Mouse (Mus musculus): ENCODE measurements at regions not wholly inside any gene's neighbourhood (a gene's known extent, or its start where the extent isn't known, plus 50 kb on each side); places are given as distances from the start of the nearest gene placed in this dataset.
A peak's percentile ranks its signal among the peaks of the same experiment; 100 is the strongest.
"Not testable (repeated sequence)": the region's sequence is repeated elsewhere in the genome, so short reads cannot be mapped to it uniquely, and the experiment has no call there.

- no peak for DNase-seq (ENCODE audit: low read depth)
- TF ChIP-seq POLR2A (IDR thresholded peaks at IDR 0.05; ENCODE audit: borderline replicate concordance, extremely low read depth, insufficient read depth, insufficient read length, poor library complexity, severe bottlenecking), result no peak
Measured at GRCm38 (mm10) chr2:17934610-17935009, 62.1 kb downstream of the H2al2a start.

- TF ChIP-seq POLR2A (IDR thresholded peaks at IDR 0.05; ENCODE audit: borderline replicate concordance, extremely low read depth, insufficient read depth, insufficient read length, poor library complexity, severe bottlenecking) (no peak), CTCF (IDR thresholded peaks at IDR 0.05; ENCODE audit: borderline replicate concordance, extremely low read depth, insufficient read depth, insufficient read length) (no peak)
Measured at GRCm38 (mm10) chr2:17932932-17933790, 63.6 kb downstream of the H2al2a start.

GRCm38 (mm10) chr2:17932426-17932931 is 64.3 kb downstream of the H2al2a start:
- peak; percentile 82 for DNase-seq (ENCODE audit: low read depth)
- no peak for TF ChIP-seq POLR2A (IDR thresholded peaks at IDR 0.05; ENCODE audit: borderline replicate concordance, extremely low read depth, insufficient read depth, insufficient read length, poor library complexity, severe bottlenecking)
- TF ChIP-seq CTCF (IDR thresholded peaks at IDR 0.05; ENCODE audit: borderline replicate concordance, extremely low read depth, insufficient read depth, insufficient read length), result no peak

More at GRCm38 (mm10) chr2:17932932-17933790, 63.6 kb downstream of the H2al2a start:
- DNase-seq (ENCODE audit: low read depth), result peak; percentile 73

- no peak for DNase-seq (ENCODE audit: low read depth)
- TF ChIP-seq CTCF (IDR thresholded peaks at IDR 0.05; ENCODE audit: borderline replicate concordance, extremely low read depth, insufficient read depth, insufficient read length) (no peak), POLR2A (IDR thresholded peaks at IDR 0.05; ENCODE audit: borderline replicate concordance, extremely low read depth, insufficient read depth, insufficient read length, poor library complexity, severe bottlenecking) (no peak)
Measured at GRCm38 (mm10) chr2:17931881-17932280, 64.9 kb downstream of the H2al2a start.

GRCm38 (mm10) chr2:17918861-17919648 is 77.7 kb downstream of the H2al2a start:
- DNase-seq (ENCODE audit: low read depth), result no peak
- TF ChIP-seq POLR2A (IDR thresholded peaks at IDR 0.05; ENCODE audit: borderline replicate concordance, extremely low read depth, insufficient read depth, insufficient read length, poor library complexity, severe bottlenecking) (no peak), CTCF (IDR thresholded peaks at IDR 0.05; ENCODE audit: borderline replicate concordance, extremely low read depth, insufficient read depth, insufficient read length) (no peak)

GRCm38 (mm10) chr2:17917238-17917946 is 79.4 kb downstream of the H2al2a start:
- no peak for TF ChIP-seq CTCF (IDR thresholded peaks at IDR 0.05; ENCODE audit: borderline replicate concordance, extremely low read depth, insufficient read depth, insufficient read length)

GRCm38 (mm10) chr2:17902616-17903015 is 94.1 kb downstream of the H2al2a start:
- no peak for DNase-seq (ENCODE audit: low read depth)

More at GRCm38 (mm10) chr2:17917238-17917946, 79.4 kb downstream of the H2al2a start:
- DNase-seq (ENCODE audit: low read depth), result no peak

GRCm38 (mm10) chr2:17900202-17900601 is 96.6 kb downstream of the H2al2a start:
- TF ChIP-seq POLR2A (IDR thresholded peaks at IDR 0.05; ENCODE audit: borderline replicate concordance, extremely low read depth, insufficient read depth, insufficient read length, poor library complexity, severe bottlenecking) (no peak), CTCF (IDR thresholded peaks at IDR 0.05; ENCODE audit: borderline replicate concordance, extremely low read depth, insufficient read depth, insufficient read length) (no peak)

More at GRCm38 (mm10) chr2:17902616-17903015, 94.1 kb downstream of the H2al2a start:
- TF ChIP-seq POLR2A (IDR thresholded peaks at IDR 0.05; ENCODE audit: borderline replicate concordance, extremely low read depth, insufficient read depth, insufficient read length, poor library complexity, severe bottlenecking) (no peak), CTCF (IDR thresholded peaks at IDR 0.05; ENCODE audit: borderline replicate concordance, extremely low read depth, insufficient read depth, insufficient read length) (no peak)

GRCm38 (mm10) chr2:17898780-17899179 is 98.0 kb downstream of the H2al2a start:
- no peak for DNase-seq (ENCODE audit: low read depth)
- TF ChIP-seq CTCF (IDR thresholded peaks at IDR 0.05; ENCODE audit: borderline replicate concordance, extremely low read depth, insufficient read depth, insufficient read length), result no peak
- TF ChIP-seq POLR2A (IDR thresholded peaks at IDR 0.05; ENCODE audit: borderline replicate concordance, extremely low read depth, insufficient read depth, insufficient read length, poor library complexity, severe bottlenecking), result no peak

More at GRCm38 (mm10) chr2:17900202-17900601, 96.6 kb downstream of the H2al2a start:
- no peak for DNase-seq (ENCODE audit: low read depth)

GRCm38 (mm10) chr2:17896036-17896435 is 100.7 kb downstream of the H2al2a start:
- TF ChIP-seq CTCF (IDR thresholded peaks at IDR 0.05; ENCODE audit: borderline replicate concordance, extremely low read depth, insufficient read depth, insufficient read length) (no peak), POLR2A (IDR thresholded peaks at IDR 0.05; ENCODE audit: borderline replicate concordance, extremely low read depth, insufficient read depth, insufficient read length, poor library complexity, severe bottlenecking) (no peak)
- DNase-seq (ENCODE audit: low read depth), result no peak

- DNase-seq (ENCODE audit: low read depth), result not testable (repeated sequence)
Measured at GRCm38 (mm10) chr2:17892661-17893060, 104.1 kb downstream of the H2al2a start.
